Mouse (Mus musculus) urinary bladder, postnatal 4 days (tissue): Measurements from ENCODE around the gene Dera.

Experiments
- DNase-seq, 2 experiments: peaks; one replicate each; pipeline ENCODE4 v3.0.0; 2021 to 2022; ENCODE audit warnings: low spot score in 2 of 2

The Dera gene

GRCm38 (mm10) chr6:137806342-137806741, 52.0 kb downstream of the Dera start:
- no peak for DNase-seq

- DNase-seq: no peak
Observed at GRCm38 (mm10) chr6:137806806-137807205, 52.5 kb downstream of the Dera start.

- no peak for DNase-seq
Observed at GRCm38 (mm10) chr6:137807296-137807695, 53.0 kb downstream of the Dera start.

- no peak for DNase-seq
Observed at GRCm38 (mm10) chr6:137808706-137809105, 54.4 kb downstream of the Dera start.

GRCm38 (mm10) chr6:137810136-137810535, 55.8 kb downstream of the Dera start:
- no peak for DNase-seq

GRCm38 (mm10) chr6:137814006-137814405, 59.7 kb downstream of the Dera start:
- no peak for DNase-seq

GRCm38 (mm10) chr6:137816508-137816907, 62.2 kb downstream of the Dera start:
- no peak for DNase-seq

- DNase-seq: no peak
Observed at GRCm38 (mm10) chr6:137822550-137822949, 68.2 kb downstream of the Dera start.

GRCm38 (mm10) chr6:137824046-137825021, 70.0 kb downstream of the Dera start:
- no peak for DNase-seq

- DNase-seq: no peak
Observed at GRCm38 (mm10) chr6:137825022-137825613, 70.8 kb downstream of the Dera start.

- no peak for DNase-seq
Observed at GRCm38 (mm10) chr6:137829056-137829776, 74.9 kb downstream of the Dera start.

GRCm38 (mm10) chr6:137836799-137837198, 82.5 kb downstream of the Dera start:
- DNase-seq: no peak

GRCm38 (mm10) chr6:137843337-137843736, 89.0 kb downstream of the Dera start:
- DNase-seq: no peak

GRCm38 (mm10) chr6:137857198-137858194, 103.2 kb downstream of the Dera start:
- no peak for DNase-seq

GRCm38 (mm10) chr6:137869903-137870580, 115.7 kb downstream of the Dera start:
- DNase-seq: no peak

- DNase-seq: no peak
Observed at GRCm38 (mm10) chr6:137870667-137871066, 116.3 kb downstream of the Dera start.

- peak in 1 of 2 experiments; percentile 28 for DNase-seq
Observed at GRCm38 (mm10) chr6:137872055-137872735, 117.8 kb downstream of the Dera start.

GRCm38 (mm10) chr6:137874471-137875244, 120.3 kb downstream of the Dera start:
- no peak for DNase-seq

GRCm38 (mm10) chr6:137885644-137886043, 131.3 kb downstream of the Dera start:
- no peak for DNase-seq
